Mouse (Mus musculus): ENCODE measurements at regions not wholly inside any gene's neighbourhood (a gene's known extent, or its start where the extent isn't known, plus 50 kb on each side); places are given as distances from the start of the nearest gene placed in this dataset.

GRCm38 (mm10) chr10:122564473-122564872 lies 114.1 kb upstream of the Ppm1h start:
- DNase-seq (ENCODE audit: low spot score): no peak

- DNase-seq (ENCODE audit: low spot score): no peak
Measured at GRCm38 (mm10) chr10:122566601-122567000, 112.0 kb upstream of the Ppm1h start.

GRCm38 (mm10) chr10:122569546-122570202 lies 108.9 kb upstream of the Ppm1h start:
- no peak for DNase-seq (ENCODE audit: low spot score)

- DNase-seq (ENCODE audit: low spot score): no peak
Measured at GRCm38 (mm10) chr10:122570909-122571551, 107.5 kb upstream of the Ppm1h start.

- no peak for DNase-seq (ENCODE audit: low spot score)
Measured at GRCm38 (mm10) chr10:122576171-122577063, 102.1 kb upstream of the Ppm1h start.

DNA sequence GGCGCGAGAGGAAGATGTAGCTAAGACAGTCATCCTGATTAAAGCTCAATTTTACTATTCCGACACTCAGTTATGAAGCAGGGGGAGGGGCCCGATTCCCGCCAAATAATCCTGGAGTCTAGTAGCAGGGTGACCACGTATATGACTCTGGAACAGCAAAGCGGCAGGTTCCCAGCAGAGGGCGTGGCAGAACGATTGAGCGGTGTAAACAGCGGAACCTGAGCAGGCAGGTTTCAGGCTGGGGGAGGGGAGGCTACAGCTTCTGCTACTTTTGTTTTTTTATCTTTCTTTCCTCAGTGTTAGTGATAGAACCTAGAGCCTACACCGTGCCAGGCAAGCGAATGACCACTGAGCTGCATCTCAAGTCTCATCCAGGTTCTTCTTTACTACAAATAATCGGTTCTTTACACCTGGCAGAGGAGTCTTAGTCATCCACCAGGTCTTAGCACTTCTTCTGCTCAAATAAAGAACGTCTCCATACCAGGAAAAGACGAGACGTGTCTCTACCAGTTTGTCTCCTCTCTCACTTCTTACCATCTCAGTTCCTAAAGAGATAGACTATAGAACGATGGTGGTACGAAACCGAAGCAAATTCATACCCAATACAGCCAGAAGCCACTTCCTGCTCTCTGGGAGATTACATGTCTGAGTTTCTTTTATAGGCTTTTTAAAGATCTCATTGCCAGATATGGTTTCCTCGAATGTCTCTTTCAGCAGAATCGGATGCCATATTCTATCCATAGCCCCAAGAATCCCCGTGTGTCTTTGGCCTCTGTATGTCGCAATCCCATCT lies 100.2 kb upstream of the Ppm1h start:
- no peak for DNase-seq (ENCODE audit: low spot score)

GRCm38 (mm10) chr10:122581096-122581495 lies 97.5 kb upstream of the Ppm1h start:
- no peak for DNase-seq (ENCODE audit: low spot score)

- no peak for DNase-seq (ENCODE audit: low spot score)
Measured at GRCm38 (mm10) chr10:122587541-122587940, 91.0 kb upstream of the Ppm1h start.

DNA sequence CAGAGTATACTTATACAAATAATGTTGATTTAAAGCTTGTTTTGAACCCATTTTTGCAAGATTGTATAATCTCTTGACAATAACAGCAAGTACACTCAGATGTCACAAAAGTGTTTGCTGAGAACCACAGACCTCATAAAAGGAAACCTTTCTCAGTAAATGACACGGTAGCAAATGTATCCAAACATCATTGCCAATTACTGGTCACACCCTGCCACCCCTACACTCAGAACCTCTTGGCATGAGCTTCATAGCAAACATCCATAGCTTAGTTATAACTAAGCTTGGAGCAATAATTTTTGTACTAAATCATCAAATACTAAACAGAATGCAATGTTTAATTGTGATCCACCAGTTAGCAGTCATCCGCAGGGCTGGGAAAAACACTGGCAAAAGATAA lies 79.1 kb upstream of the Ppm1h start:
- DNase-seq (ENCODE audit: low spot score): no peak

GRCm38 (mm10) chr10:122602394-122602793 lies 76.2 kb upstream of the Ppm1h start:
- no peak for DNase-seq (ENCODE audit: low spot score)

GRCm38 (mm10) chr10:122603960-122604359 lies 74.6 kb upstream of the Ppm1h start:
- DNase-seq (ENCODE audit: low spot score): no peak

GRCm38 (mm10) chr10:122613281-122613680 lies 65.3 kb upstream of the Ppm1h start:
- DNase-seq (ENCODE audit: low spot score): no peak

GRCm38 (mm10) chr10:122613891-122614290 lies 64.7 kb upstream of the Ppm1h start:
- no peak for DNase-seq (ENCODE audit: low spot score)

- DNase-seq (ENCODE audit: low spot score): no peak
Measured at GRCm38 (mm10) chr10:122614720-122615119, 63.8 kb upstream of the Ppm1h start.

GRCm38 (mm10) chr10:122615658-122616057 lies 62.9 kb upstream of the Ppm1h start:
- no peak for DNase-seq (ENCODE audit: low spot score)

- DNase-seq (ENCODE audit: low spot score): no peak
Measured at GRCm38 (mm10) chr10:122616385-122616784, 62.2 kb upstream of the Ppm1h start.

GRCm38 (mm10) chr10:122618854-122619253 lies 59.7 kb upstream of the Ppm1h start:
- DNase-seq (ENCODE audit: low spot score): no peak

GRCm38 (mm10) chr10:122619406-122620116 lies 59.0 kb upstream of the Ppm1h start:
- DNase-seq (ENCODE audit: low spot score): no peak

All from testis, postnatal 10 days (tissue).